Mouse (Mus musculus) neural tube, embryonic 10.5 days (tissue): Measurements from ENCODE around the gene Creb3l4.
A peak's percentile ranks its signal among the peaks of the same experiment; 100 is the strongest.

Source experiments
- DNase-seq: peaks from one replicate; pipeline ENCODE4 v3.0.0-alpha.2; 2017; ENCODE audit warnings: low spot score; ENCODE audit errors: extremely low spot score

Creb3l4 gene

GRCm38 (mm10) chr3:90241251-90241650 lies 2.1 kb downstream of the Creb3l4 start:
- DNase-seq, result no peak

- peak; percentile 90 for DNase-seq
Measured at GRCm38 (mm10) chr3:90231507-90232333, 11.6 kb downstream of the Creb3l4 start, which contains the start of gene Jtb. Gene Jtb, plus strand, starts transcription at chr3:90231597.

- no peak for DNase-seq
Measured at GRCm38 (mm10) chr3:90231075-90231474, 12.2 kb downstream of the Creb3l4 start.

- no peak for DNase-seq
Measured at GRCm38 (mm10) chr3:90224331-90224730, 19.0 kb downstream of the Creb3l4 start.

GRCm38 (mm10) chr3:90222941-90223340 lies 20.4 kb downstream of the Creb3l4 start:
- DNase-seq, result no peak

- DNase-seq, result no peak
Measured at GRCm38 (mm10) chr3:90222455-90222854, 20.9 kb downstream of the Creb3l4 start.

- DNase-seq, result no peak
Measured at GRCm38 (mm10) chr3:90221123-90221522, 22.2 kb downstream of the Creb3l4 start.

GRCm38 (mm10) chr3:90220531-90220951 lies 22.8 kb downstream of the Creb3l4 start:
- DNase-seq, result peak; percentile 75

- DNase-seq, result peak; percentile 51
Measured at GRCm38 (mm10) chr3:90220088-90220487, 23.2 kb downstream of the Creb3l4 start.

GRCm38 (mm10) chr3:90215825-90216380 lies 27.4 kb downstream of the Creb3l4 start:
- DNase-seq, result no peak

- no peak for DNase-seq
Measured at GRCm38 (mm10) chr3:90213956-90214684, 29.2 kb downstream of the Creb3l4 start.

- DNase-seq, result peak; percentile 94
Measured at GRCm38 (mm10) chr3:90213377-90213866, 29.9 kb downstream of the Creb3l4 start, which contains the start of the genes Rps27 and Rab13. Gene Rps27, minus strand, starts transcription at chr3:90213651. Gene Rab13, plus strand, starts transcription at chr3:90213695.

- DNase-seq, result no peak
Measured at GRCm38 (mm10) chr3:90212723-90213122, 30.6 kb downstream of the Creb3l4 start.

GRCm38 (mm10) chr3:90211475-90212398 lies 31.6 kb downstream of the Creb3l4 start:
- DNase-seq, result no peak

GRCm38 (mm10) chr3:90209908-90210566 lies 33.3 kb downstream of the Creb3l4 start:
- no peak for DNase-seq

- no peak for DNase-seq
Measured at GRCm38 (mm10) chr3:90208662-90209061, 34.6 kb downstream of the Creb3l4 start.

- DNase-seq, result no peak
Measured at GRCm38 (mm10) chr3:90204582-90204981, 38.7 kb downstream of the Creb3l4 start.

GRCm38 (mm10) chr3:90203619-90204018 lies 39.7 kb downstream of the Creb3l4 start:
- no peak for DNase-seq

GRCm38 (mm10) chr3:90202884-90203283 lies 40.4 kb downstream of the Creb3l4 start:
- no peak for DNase-seq

- DNase-seq, result no peak
Measured at GRCm38 (mm10) chr3:90197548-90197947, 45.8 kb downstream of the Creb3l4 start.
